Mouse (Mus musculus): ENCODE measurements around the gene Ifitm3. TPM values are rescaled to one million over a fixed set of nuclear protein-coding genes. Genes with fewer than 3 reads are reported as not detected.
A peak's percentile ranks its signal among the peaks of the same experiment; 100 is the strongest.
"Not testable (repeated sequence)": the region's sequence is repeated elsewhere in the genome, so short reads cannot be mapped to it uniquely, and the experiment has no call there.

Ifitm3 gene
- polyA plus RNA-seq, 1 experiment from 2014 or later = 56.5 TPM

- peak overlapping the region; percentile 68 for H3K27ac ChIP-seq
- H3K36me3 ChIP-seq = no peaks in the 10 kb centered on the region
- H3K27me3 ChIP-seq = no peaks in the 10 kb centered on the region; the same call in 1 of the 2 replicates
- H3K9ac ChIP-seq (replicated peaks) = no peak overlapping the region
- H3K9me3 ChIP-seq = no peaks in the 10 kb centered on the region
- H3K4me1 ChIP-seq (replicated peaks) = peaks cover 61% of the 10 kb centered on the region
- peak; percentile 43; the same call in 1 of the 2 replicates for ATAC-seq (ENCODE audit: insufficient number of reproducible peaks, insufficient read depth, low FRiP score, low TSS enrichment, low read depth)
- no peak overlapping the region for H3K4me3 ChIP-seq (replicated peaks)
- H3K4me2 ChIP-seq = no peak overlapping the region
- 78% methylated on average over 8 of the region's 8 CpGs for WGBS
These were observed 38.9 kb downstream of the Ifitm3 start for GRCm38 (mm10) chr7:140971479-140972171.

- no peaks in the 10 kb centered on the region for H3K36me3 ChIP-seq
- 38% methylated on average over 7 of the region's 7 CpGs for WGBS
- no peak overlapping the region for H3K4me3 ChIP-seq (replicated peaks)
- H3K27ac ChIP-seq = peak overlapping the region; percentile 68
- no peak overlapping the region for H3K9ac ChIP-seq (replicated peaks)
- H3K4me2 ChIP-seq = no peak overlapping the region
- H3K4me1 ChIP-seq (replicated peaks) = peaks cover 61% of the 10 kb centered on the region
- no peak for ATAC-seq (ENCODE audit: insufficient number of reproducible peaks, insufficient read depth, low FRiP score, low TSS enrichment, low read depth)
- H3K27me3 ChIP-seq = no peaks in the 10 kb centered on the region; the same call in 1 of the 2 replicates
- no peaks in the 10 kb centered on the region for H3K9me3 ChIP-seq
These were observed 39.6 kb downstream of the Ifitm3 start for GRCm38 (mm10) chr7:140970931-140971330.

GRCm38 (mm10) chr7:140968710-140969109 lies 41.9 kb downstream of the Ifitm3 start:
- not testable (repeated sequence) for H3K27me3 ChIP-seq; H3K27ac ChIP-seq; ATAC-seq (ENCODE audit: insufficient number of reproducible peaks, insufficient read depth, low FRiP score, low TSS enrichment, low read depth); H3K9me3 ChIP-seq; H3K36me3 ChIP-seq; H3K9ac ChIP-seq (replicated peaks)
- H3K4me2 ChIP-seq = peak overlapping the region; percentile 48
- H3K4me1 ChIP-seq (replicated peaks) = peaks cover 52% of the 10 kb centered on the region
- 23% methylated on average over 3 of the region's 3 CpGs for WGBS
- peak overlapping the region; percentile 18; the same call in 1 of the 2 replicates for H3K4me3 ChIP-seq (replicated peaks)

GRCm38 (mm10) chr7:140967862-140968591 lies 42.5 kb downstream of the Ifitm3 start:
- H3K9ac ChIP-seq (replicated peaks) = no peak overlapping the region
- WGBS = 5% methylated on average over 14 of the region's 14 CpGs
- peak overlapping the region; percentile 18 for H3K4me3 ChIP-seq (replicated peaks)

GRCm38 (mm10) chr7:140966921-140967320 lies 43.6 kb downstream of the Ifitm3 start, which contains the start of gene Ifitm1:
Gene Ifitm1, plus strand, starts transcription at chr7:140967221.
- no peaks in the 10 kb centered on the region for H3K9me3 ChIP-seq
- H3K4me1 ChIP-seq (replicated peaks) = peaks cover 44% of the 10 kb centered on the region
- H3K27me3 ChIP-seq = no peaks in the 10 kb centered on the region; the same call in 1 of the 2 replicates
- H3K36me3 ChIP-seq = no peaks in the 10 kb centered on the region
- peak within 1 kb of the TSS; percentile 48 for H3K4me2 ChIP-seq
- ATAC-seq (ENCODE audit: insufficient number of reproducible peaks, insufficient read depth, low FRiP score, low TSS enrichment, low read depth) = no peak
- WGBS = 80% methylated on average over 4 of the region's 4 CpGs
- peak within 1 kb of the TSS; percentile 18 for H3K4me3 ChIP-seq (replicated peaks)
- H3K27ac ChIP-seq = peak within 1 kb of the TSS; percentile 85
- no peak within 1 kb of the TSS for H3K9ac ChIP-seq (replicated peaks)

More at GRCm38 (mm10) chr7:140967862-140968591, 42.5 kb downstream of the Ifitm3 start:
- Histone ChIP-seq H3K27me3 (no peaks in the 10 kb centered on the region; the same call in 1 of the 2 replicates), H3K4me1 (replicated peaks) (peaks cover 45% of the 10 kb centered on the region), H3K4me2 (peak overlapping the region; percentile 48), H3K27ac (peak overlapping the region; percentile 85), H3K36me3 (no peaks in the 10 kb centered on the region), H3K9me3 (no peaks in the 10 kb centered on the region)
- peak; percentile 73 for ATAC-seq (ENCODE audit: insufficient number of reproducible peaks, insufficient read depth, low FRiP score, low TSS enrichment, low read depth)

GRCm38 (mm10) chr7:140962733-140963132 lies 47.8 kb downstream of the Ifitm3 start:
- H3K9me3 ChIP-seq = no peaks in the 10 kb centered on the region
- WGBS = 56% methylated on average over 2 of the region's 2 CpGs
- no peaks in the 10 kb centered on the region for H3K36me3 ChIP-seq
- H3K4me2 ChIP-seq = no peak overlapping the region
- ATAC-seq (ENCODE audit: insufficient number of reproducible peaks, insufficient read depth, low FRiP score, low TSS enrichment, low read depth) = no peak
- no peak overlapping the region for H3K4me3 ChIP-seq (replicated peaks)
- H3K4me1 ChIP-seq (replicated peaks) = peaks cover 8% of the 10 kb centered on the region
- no peak overlapping the region for H3K9ac ChIP-seq (replicated peaks)
- H3K27me3 ChIP-seq = no peaks in the 10 kb centered on the region
- no peak overlapping the region for H3K27ac ChIP-seq

GRCm38 (mm10) chr7:140961416-140961815 lies 49.2 kb downstream of the Ifitm3 start:
- H3K36me3 ChIP-seq = no peaks in the 10 kb centered on the region
- H3K4me1 ChIP-seq (replicated peaks) = peaks cover 9% of the 10 kb centered on the region
- H3K9me3 ChIP-seq = no peaks in the 10 kb centered on the region
- 83% methylated on average over 2 of the region's 2 CpGs for WGBS
- no peak overlapping the region for H3K4me3 ChIP-seq (replicated peaks)
- no peak overlapping the region for H3K27ac ChIP-seq
- ATAC-seq (ENCODE audit: insufficient number of reproducible peaks, insufficient read depth, low FRiP score, low TSS enrichment, low read depth) = no peak
- no peaks in the 10 kb centered on the region for H3K27me3 ChIP-seq
- no peak overlapping the region for H3K9ac ChIP-seq (replicated peaks)
- H3K4me2 ChIP-seq = no peak overlapping the region

GRCm38 (mm10) chr7:140960026-140960425 lies 50.5 kb downstream of the Ifitm3 start:
- Histone ChIP-seq H3K36me3 (no peaks in the 10 kb centered on the region), H3K27me3 (no peaks in the 10 kb centered on the region), H3K4me1 (replicated peaks) (peaks cover 15% of the 10 kb centered on the region), H3K27ac (no peak overlapping the region), H3K9me3 (no peaks in the 10 kb centered on the region), H3K4me3 (replicated peaks) (no peak overlapping the region), H3K9ac (replicated peaks) (no peak overlapping the region), H3K4me2 (no peak overlapping the region)
- no peak for ATAC-seq (ENCODE audit: insufficient number of reproducible peaks, insufficient read depth, low FRiP score, low TSS enrichment, low read depth)
- 83% methylated on average over 5 of the region's 5 CpGs for WGBS

Other genes with a start within 250 kb of the Ifitm3 start
- gene Cyp2e1, start 247.0 kb downstream of the Ifitm3 start, polyA plus RNA-seq (2016; fragmentation: Nextera tagmentation; extraction: Ambion mirVana) = not detected in 2 replicates
- gene Syce1, start 222.9 kb downstream of the Ifitm3 start, polyA plus RNA-seq (2016; fragmentation: Nextera tagmentation; extraction: Ambion mirVana) = 0.69 and 1.4 TPM in 2 replicates
- gene Zfp941, start 188.6 kb downstream of the Ifitm3 start, polyA plus RNA-seq (2016; fragmentation: Nextera tagmentation; extraction: Ambion mirVana) = 3.0 TPM in 2 replicates
- 0.33 and 1.3 TPM in 2 replicates for gene Urah, start 175.8 kb downstream of the Ifitm3 start, polyA plus RNA-seq (2016; fragmentation: Nextera tagmentation; extraction: Ambion mirVana)
- not detected in 2 replicates for gene Scgb1c1, start 165.2 kb downstream of the Ifitm3 start, polyA plus RNA-seq (2016; fragmentation: Nextera tagmentation; extraction: Ambion mirVana)
- gene Odf3, start 163.0 kb downstream of the Ifitm3 start, polyA plus RNA-seq (2016; fragmentation: Nextera tagmentation; extraction: Ambion mirVana) = not detected in 2 replicates
- 0.23 TPM in 1 of 2 replicates, not detected in the other for gene Gm45785, start 154.4 kb downstream of the Ifitm3 start, polyA plus RNA-seq (2016; fragmentation: Nextera tagmentation; extraction: Ambion mirVana)
- 53.0 and 60.3 TPM in 2 replicates for gene Ric8a, start 153.8 kb downstream of the Ifitm3 start, polyA plus RNA-seq (2016; fragmentation: Nextera tagmentation; extraction: Ambion mirVana)
- gene Bet1l, start 153.2 kb downstream of the Ifitm3 start, polyA plus RNA-seq (2016; fragmentation: Nextera tagmentation; extraction: Ambion mirVana) = 38.3 and 38.9 TPM in 2 replicates
- 271 and 302 TPM in 2 replicates for gene Psmd13, start 128.8 kb downstream of the Ifitm3 start, polyA plus RNA-seq (2016; fragmentation: Nextera tagmentation; extraction: Ambion mirVana)
- 28.3 and 29.9 TPM in 2 replicates for gene Sirt3, start 128.5 kb downstream of the Ifitm3 start, polyA plus RNA-seq (2016; fragmentation: Nextera tagmentation; extraction: Ambion mirVana)
- 1.9 and 2.7 TPM in 2 replicates for gene Cox8b, start 110.3 kb downstream of the Ifitm3 start, polyA plus RNA-seq (2016; fragmentation: Nextera tagmentation; extraction: Ambion mirVana)
- not detected in 2 replicates for gene Nlrp6, start 89.9 kb downstream of the Ifitm3 start, polyA plus RNA-seq (2016; fragmentation: Nextera tagmentation; extraction: Ambion mirVana)
- 18.9 and 21.5 TPM in 2 replicates for gene Pgghg, start 69.4 kb downstream of the Ifitm3 start, polyA plus RNA-seq (2016; fragmentation: Nextera tagmentation; extraction: Ambion mirVana)
- 5.6 and 6.1 TPM in 2 replicates for gene Ifitm5, start 60.5 kb downstream of the Ifitm3 start, polyA plus RNA-seq (2016; fragmentation: Nextera tagmentation; extraction: Ambion mirVana)
- gene Gm45717, start 54.8 kb downstream of the Ifitm3 start, polyA plus RNA-seq (2016; fragmentation: Nextera tagmentation; extraction: Ambion mirVana) = not detected in 2 replicates
- gene Ifitm2, start 54.8 kb downstream of the Ifitm3 start, polyA plus RNA-seq (2016; fragmentation: Nextera tagmentation; extraction: Ambion mirVana) = 941 and 1,046 TPM in 2 replicates
- gene Ifitm1, start 43.5 kb downstream of the Ifitm3 start, polyA plus RNA-seq (2016; fragmentation: Nextera tagmentation; extraction: Ambion mirVana) = 77.8 and 78.8 TPM in 2 replicates
- not detected in 2 replicates for gene Ifitm6, start 7.2 kb upstream of the Ifitm3 start, polyA plus RNA-seq (2016; fragmentation: Nextera tagmentation; extraction: Ambion mirVana)
- not detected in 2 replicates for gene Gm17387, start 18.4 kb upstream of the Ifitm3 start, polyA plus RNA-seq (2016; fragmentation: Nextera tagmentation; extraction: Ambion mirVana)
- 37.3 and 40.1 TPM in 2 replicates for gene B4galnt4, start 50.3 kb upstream of the Ifitm3 start, polyA plus RNA-seq (2016; fragmentation: Nextera tagmentation; extraction: Ambion mirVana)
- gene Pkp3, start 67.4 kb upstream of the Ifitm3 start, polyA plus RNA-seq (2016; fragmentation: Nextera tagmentation; extraction: Ambion mirVana) = 14.6 and 14.9 TPM in 2 replicates
- gene Sigirr, start 89.8 kb upstream of the Ifitm3 start, polyA plus RNA-seq (2016; fragmentation: Nextera tagmentation; extraction: Ambion mirVana) = 2.2 and 2.5 TPM in 2 replicates
- 1.6 and 2.0 TPM in 2 replicates for gene Ano9, start 107.0 kb upstream of the Ifitm3 start, polyA plus RNA-seq (2016; fragmentation: Nextera tagmentation; extraction: Ambion mirVana)
- 76.0 and 76.7 TPM in 2 replicates for gene Ptdss2, start 111.6 kb upstream of the Ifitm3 start, polyA plus RNA-seq (2016; fragmentation: Nextera tagmentation; extraction: Ambion mirVana)
- gene Rnh1, start 162.1 kb upstream of the Ifitm3 start, polyA plus RNA-seq (2016; fragmentation: Nextera tagmentation; extraction: Ambion mirVana) = 88.5 and 91.5 TPM in 2 replicates
- gene Hras, start 183.2 kb upstream of the Ifitm3 start, polyA plus RNA-seq (2016; fragmentation: Nextera tagmentation; extraction: Ambion mirVana) = 95.3 and 98.1 TPM in 2 replicates
- gene Lrrc56, start 183.4 kb upstream of the Ifitm3 start, polyA plus RNA-seq (2016; fragmentation: Nextera tagmentation; extraction: Ambion mirVana) = 17.0 and 19.0 TPM in 2 replicates
- 4.2 and 5.2 TPM in 2 replicates for gene Lmntd2, start 203.3 kb upstream of the Ifitm3 start, polyA plus RNA-seq (2016; fragmentation: Nextera tagmentation; extraction: Ambion mirVana)
- 39.1 and 43.7 TPM in 2 replicates for gene Rassf7, start 205.1 kb upstream of the Ifitm3 start, polyA plus RNA-seq (2016; fragmentation: Nextera tagmentation; extraction: Ambion mirVana)
- 95.8 and 102 TPM in 2 replicates for gene Phrf1, start 218.0 kb upstream of the Ifitm3 start, polyA plus RNA-seq (2016; fragmentation: Nextera tagmentation; extraction: Ambion mirVana)